Mouse (Mus musculus) heart, embryonic 12.5 days (tissue): ENCODE results near the gene Rab12. TPM values are rescaled to one million over a fixed set of nuclear protein-coding genes. Genes with fewer than 3 reads are reported as not detected.
A peak's percentile ranks its signal among the peaks of the same experiment; 100 is the strongest.
"Not testable (repeated sequence)": the region's sequence is repeated elsewhere in the genome, so short reads cannot be mapped to it uniquely, and the experiment has no call there.

Experiments used
- ATAC-seq: fragments of 200-750 bp; cut with Nextera tagmentation; 2 replicates; pipeline ENCODE4 v1.8.0; 2017; ENCODE audit warnings: moderate TSS enrichment, moderate library complexity; ENCODE audit not compliant: insufficient number of reproducible peaks, low FRiP score
- H3K27ac ChIP-seq: fragments of 300-500 bp; sonication (generic); 2 replicates; pipeline ENCODE4 v1.5.1; 2016; ENCODE audit warnings: mild to moderate bottlenecking, moderate library complexity; ENCODE audit not compliant: poor library complexity, severe bottlenecking
- H3K27me3 ChIP-seq: fragments of 300-500 bp; sonication (generic); replicated peaks from 2 replicates; pipeline ENCODE4 v1.6.1; 2016; ENCODE audit warnings: mild to moderate bottlenecking, moderate library complexity
- H3K36me3 ChIP-seq: fragments of 300-500 bp; sonication (generic); 2 replicates; pipeline ENCODE4 v1.6.1; 2016; ENCODE audit warnings: mild to moderate bottlenecking, moderate library complexity
- H3K4me1 ChIP-seq: fragments of 300-500 bp; sonication (generic); replicated peaks from 2 replicates; pipeline ENCODE4 v1.6.1; 2016; ENCODE audit warnings: mild to moderate bottlenecking
- H3K4me2 ChIP-seq: fragments of 300-500 bp; sonication (generic); 2 replicates; pipeline ENCODE4 v1.6.1; 2016; ENCODE audit warnings: mild to moderate bottlenecking, moderate library complexity
- H3K4me3 ChIP-seq: fragments of 300-500 bp; sonication (generic); 2 replicates; pipeline ENCODE4 v1.5.1; 2016; ENCODE audit warnings: mild to moderate bottlenecking
- H3K9ac ChIP-seq: fragments of 300-500 bp; sonication (generic); 2 replicates; pipeline ENCODE4 v1.6.1; 2016; ENCODE audit warnings: mild to moderate bottlenecking, moderate library complexity
- H3K9me3 ChIP-seq: fragments of 300-500 bp; sonication (generic); replicated peaks from 2 replicates; pipeline ENCODE4 v1.6.1; 2016; ENCODE audit warnings: mild to moderate bottlenecking, moderate library complexity
- WGBS: fragments of 180-500 bp; shearing (Covaris S2); methylation state at CpG from one replicate; pipeline ENCODE4 v1.1.7; 2016; 5-methylcytosine and 5-hydroxymethylcytosine counted together
- polyA plus RNA-seq: library from polyadenylated mRNA; unstranded; fragments of >200 nt; fragmentation: Nextera tagmentation; extraction: Ambion mirVana; gene quantifications from 2 replicates; pipeline ENCODE4 v1.2.1, GENCODE M21; 2016

The Rab12 gene
- 60.5 and 63.6 TPM in 2 replicates for polyA plus RNA-seq

DNA sequence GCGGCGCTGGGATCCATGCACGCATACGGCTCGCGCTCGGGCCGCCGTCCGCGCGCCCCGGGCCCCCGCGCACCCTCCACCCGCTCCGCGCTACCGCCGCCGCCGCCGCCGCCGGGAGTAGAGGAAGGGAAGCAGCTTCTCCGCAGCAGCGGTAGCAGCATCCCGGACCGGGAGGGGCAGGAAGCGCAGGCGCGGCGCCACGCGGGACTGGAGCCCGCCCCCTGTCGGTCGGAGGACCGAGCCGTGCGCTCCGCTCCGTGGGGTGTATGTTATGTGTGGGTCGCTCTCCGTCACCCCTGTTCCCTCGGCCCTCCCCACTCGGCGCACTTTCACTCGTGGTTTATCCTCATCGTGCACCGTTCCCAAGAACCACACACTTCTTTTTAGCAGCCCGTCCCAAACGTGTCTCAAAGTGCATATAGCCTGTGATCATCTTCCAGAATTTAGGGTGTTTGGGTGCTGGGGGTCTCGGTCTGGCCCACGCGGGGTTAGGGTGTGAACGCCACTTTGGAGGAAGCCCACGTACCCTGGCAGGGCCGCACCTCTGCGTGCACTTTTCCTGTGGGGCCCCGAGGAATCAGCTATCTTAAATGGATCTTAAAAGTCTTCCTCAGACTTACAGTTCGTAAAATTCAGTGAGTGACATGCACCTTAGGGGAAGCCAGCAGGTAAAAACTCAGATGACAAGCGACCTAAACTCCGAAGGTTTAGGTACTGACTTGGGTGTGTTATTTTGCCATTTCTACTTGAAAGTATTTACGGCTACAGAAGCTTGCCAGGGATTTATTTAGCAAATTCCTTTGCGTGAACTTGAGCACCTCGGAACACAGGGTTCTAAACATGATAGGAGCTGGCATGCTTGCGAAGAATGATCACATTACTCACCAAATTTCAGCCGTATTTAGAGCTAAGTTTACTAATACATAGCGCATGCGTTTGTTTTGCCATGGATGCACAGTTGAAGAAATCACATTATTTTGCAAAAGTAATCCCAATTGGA, at the start of gene Rab12:
Rab12 (minus strand) TSS at position 176 of the 1,000 bp plus-strand sequence.
- H3K4me2 ChIP-seq = peak within 1 kb of the TSS; percentile 76
- ATAC-seq = peak; percentile 91
- H3K4me3 ChIP-seq = peak within 1 kb of the TSS; percentile 85
- 7% methylated on average over 71 of the region's 71 CpGs for WGBS
- no peak within 1 kb of the TSS for H3K27ac ChIP-seq
- no peaks in the 10 kb centered on the region for H3K27me3 ChIP-seq
- 0 out of 2 replicates have a peak, but pooled peaks cover 3% of the 10 kb centered on the region for H3K36me3 ChIP-seq
- H3K9me3 ChIP-seq = no peaks in the 10 kb centered on the region
- H3K9ac ChIP-seq = peak within 1 kb of the TSS; percentile 92
- peaks cover 10% of the 10 kb centered on the region for H3K4me1 ChIP-seq

- Histone ChIP-seq H3K36me3 (no peaks in the 10 kb centered on the region), H3K4me3 (no peak overlapping the region), H3K9me3 (peaks cover 14% of the 10 kb centered on the region), H3K27me3 (no peaks in the 10 kb centered on the region), H3K4me1 (no peaks in the 10 kb centered on the region), H3K4me2 (no peak overlapping the region), H3K27ac (no peak overlapping the region), H3K9ac (no peak overlapping the region)
- ATAC-seq = peak; percentile 55; the same call in 1 of the 2 replicates
- WGBS = 55% methylated on average over 7 of the region's 7 CpGs
These were observed 44.7 kb upstream of the Rab12 start for GRCm38 (mm10) chr17:66564213-66564612.

GRCm38 (mm10) chr17:66563551-66563950, 44.0 kb upstream of the Rab12 start:
- H3K36me3 ChIP-seq = no peaks in the 10 kb centered on the region
- H3K9me3 ChIP-seq = peaks cover 14% of the 10 kb centered on the region
- no peak overlapping the region for H3K9ac ChIP-seq
- no peak overlapping the region for H3K4me3 ChIP-seq
- H3K4me2 ChIP-seq = no peak overlapping the region
- H3K27me3 ChIP-seq = no peaks in the 10 kb centered on the region
- ATAC-seq = no peak
- H3K27ac ChIP-seq = no peak overlapping the region
- H3K4me1 ChIP-seq = no peaks in the 10 kb centered on the region
- 52% methylated on average over 1 of the region's 1 CpGs for WGBS

- Histone ChIP-seq H3K27ac (no peak overlapping the region), H3K36me3 (no peaks in the 10 kb centered on the region), H3K9ac (no peak overlapping the region), H3K4me2 (no peak overlapping the region), H3K4me3 (no peak overlapping the region), H3K9me3 (peaks cover 14% of the 10 kb centered on the region), H3K4me1 (no peaks in the 10 kb centered on the region), H3K27me3 (no peaks in the 10 kb centered on the region)
- no peak for ATAC-seq
- 44% methylated on average over 2 of the region's 2 CpGs for WGBS
These were observed 41.9 kb upstream of the Rab12 start for GRCm38 (mm10) chr17:66561380-66561779.

DNA sequence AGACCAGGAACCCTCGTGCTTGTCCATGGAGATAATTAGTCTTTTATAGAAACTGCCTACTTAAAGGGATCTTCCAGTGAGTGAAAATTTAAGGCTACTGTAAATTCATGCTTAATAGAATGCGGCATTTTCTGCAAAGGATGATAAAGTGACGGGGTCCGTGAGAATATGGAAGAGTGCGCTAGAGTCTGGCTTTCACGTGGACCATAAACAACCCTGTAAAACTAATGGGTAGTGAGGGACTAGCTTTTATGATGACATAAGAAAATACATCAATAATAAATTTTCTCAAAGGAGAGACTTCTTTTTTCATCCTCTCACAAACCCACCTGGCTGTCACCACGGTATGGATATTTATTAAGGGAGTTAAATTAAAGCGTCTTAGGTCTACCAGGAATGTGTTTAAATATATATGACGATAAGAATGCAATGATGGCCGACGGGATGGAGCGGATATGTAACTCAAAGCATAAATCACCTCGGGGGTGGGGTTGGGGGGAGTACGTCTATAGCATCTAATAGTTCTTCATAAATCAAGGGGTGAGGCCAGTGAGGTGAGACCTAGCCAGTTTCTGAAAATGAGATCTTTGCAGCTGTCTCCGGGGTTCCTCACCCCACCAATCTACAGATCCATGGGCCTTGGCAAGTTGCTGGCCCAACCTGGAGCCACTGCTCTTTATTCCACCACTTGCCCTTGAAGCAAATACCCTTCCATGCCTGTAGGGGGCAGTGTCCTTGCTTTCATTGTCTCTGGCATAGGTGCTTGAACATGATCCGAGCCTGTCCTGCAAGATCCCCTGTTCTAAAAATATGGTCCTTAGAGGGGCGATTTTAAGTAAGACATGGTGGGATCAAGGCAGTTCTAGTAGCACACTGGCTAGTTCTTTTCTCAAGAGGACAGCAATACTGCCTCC, 39.1 kb upstream of the Rab12 start:
- Histone ChIP-seq H3K27ac (no peak overlapping the region), H3K36me3 (no peaks in the 10 kb centered on the region), H3K4me3 (no peak overlapping the region), H3K27me3 (no peaks in the 10 kb centered on the region), H3K9ac (no peak overlapping the region), H3K4me1 (no peaks in the 10 kb centered on the region), H3K9me3 (no peaks in the 10 kb centered on the region), H3K4me2 (no peak overlapping the region)
- ATAC-seq = no peak
- 84% methylated on average over 17 of the region's 17 CpGs for WGBS

DNA sequence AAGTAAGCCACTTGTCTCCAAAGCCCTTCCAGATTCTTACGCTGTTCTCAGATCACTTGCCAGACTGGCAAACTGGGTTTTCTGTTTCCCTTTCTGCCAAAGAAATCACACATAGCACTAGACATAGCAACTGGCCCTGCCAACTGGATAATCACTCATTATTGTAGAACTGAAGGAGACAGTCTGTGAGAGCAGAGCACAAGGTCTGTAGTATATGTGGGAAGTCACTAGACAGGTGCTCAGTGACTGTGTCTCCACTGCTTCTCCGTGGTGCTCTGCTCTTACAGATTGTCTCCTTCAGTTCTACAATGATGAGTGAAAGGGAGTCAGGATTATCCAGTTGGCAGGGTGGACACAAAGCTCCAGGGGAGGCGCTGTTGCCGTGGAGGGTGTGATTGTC, 33.2 kb upstream of the Rab12 start:
- Histone ChIP-seq H3K9ac (no peak overlapping the region), H3K36me3 (no peaks in the 10 kb centered on the region), H3K4me1 (no peaks in the 10 kb centered on the region), H3K4me3 (no peak overlapping the region), H3K27me3 (no peaks in the 10 kb centered on the region), H3K4me2 (no peak overlapping the region), H3K9me3 (no peaks in the 10 kb centered on the region; the same call in 1 of the 2 replicates), H3K27ac (no peak overlapping the region)
- 80% methylated on average over 4 of the region's 4 CpGs for WGBS
- ATAC-seq = no peak

DNA sequence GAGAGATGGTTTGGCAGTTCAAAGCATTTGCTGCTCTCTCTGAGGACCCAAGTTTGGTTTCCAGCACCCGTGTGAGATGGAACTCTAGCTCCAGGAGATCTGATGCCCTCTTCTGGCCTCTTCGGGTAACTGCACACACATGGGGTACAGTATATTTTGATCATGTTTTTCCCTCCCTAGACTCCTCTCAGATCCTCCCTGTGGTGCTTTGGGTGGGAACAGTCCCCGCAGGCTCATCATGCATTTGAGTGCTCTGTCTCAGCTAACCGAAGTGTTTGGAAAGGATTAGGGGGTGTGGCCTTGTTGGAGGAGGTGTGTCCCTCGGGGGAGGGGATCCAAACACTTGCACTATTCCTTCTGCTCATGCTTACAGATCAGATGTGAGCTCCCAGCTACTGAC, 31.0 kb upstream of the Rab12 start:
- Histone ChIP-seq H3K4me1 (no peaks in the 10 kb centered on the region), H3K27me3 (no peaks in the 10 kb centered on the region), H3K27ac (no peak overlapping the region), H3K9me3 (no peaks in the 10 kb centered on the region; the same call in 1 of the 2 replicates), H3K9ac (no peak overlapping the region), H3K4me2 (no peak overlapping the region), H3K36me3 (no peaks in the 10 kb centered on the region), H3K4me3 (no peak overlapping the region)
- ATAC-seq = no peak
- WGBS = 82% methylated on average over 5 of the region's 5 CpGs

GRCm38 (mm10) chr17:66532285-66532684, 12.8 kb upstream of the Rab12 start:
- Histone ChIP-seq H3K9me3 (peaks cover 5% of the 10 kb centered on the region; the same call in 1 of the 2 replicates), H3K4me2 (no peak overlapping the region), H3K4me3 (no peak overlapping the region), H3K36me3 (no peaks in the 10 kb centered on the region), H3K27ac (no peak overlapping the region), H3K4me1 (no peaks in the 10 kb centered on the region), H3K27me3 (no peaks in the 10 kb centered on the region), H3K9ac (no peak overlapping the region)
- no peak for ATAC-seq
- WGBS = 86% methylated on average over 1 of the region's 1 CpGs

- Histone ChIP-seq H3K27ac (no peak overlapping the region), H3K9me3 (no peaks in the 10 kb centered on the region), H3K27me3 (no peaks in the 10 kb centered on the region), H3K4me1 (peaks cover 2% of the 10 kb centered on the region), H3K4me2 (no peak overlapping the region), H3K4me3 (no peak overlapping the region), H3K36me3 (no peaks in the 10 kb centered on the region), H3K9ac (no peak overlapping the region)
- no peak for ATAC-seq
- WGBS = 66% methylated on average over 5 of the region's 5 CpGs
These were observed 3.9 kb upstream of the Rab12 start for GRCm38 (mm10) chr17:66523396-66523795.

- H3K36me3 ChIP-seq, H3K9ac ChIP-seq, H3K27ac ChIP-seq, H3K9me3 ChIP-seq, H3K27me3 ChIP-seq, ATAC-seq, H3K4me3 ChIP-seq, H3K4me1 ChIP-seq, H3K4me2 ChIP-seq: not testable (repeated sequence)
- WGBS = 80% methylated on average over 1 of the region's 1 CpGs
These were observed 3.1 kb upstream of the Rab12 start for GRCm38 (mm10) chr17:66522631-66523030.
